30 mouse cellular contexts compared by ENCODE assay signal in genomic region chr7:111806083-111806482, GRCm38 (mm10). TPM values are rescaled to one million over a fixed set of nuclear protein-coding genes. Genes with fewer than 3 reads are reported as not detected.
DNase-seq lines count a peak whose midpoint lies in the region; ATAC-seq and TF ChIP-seq lines count a peak whose summit lies in the region.
"Had no signal": no experiment of that assay in that cellular context is flagged by ENCODE, and none has a peak within 500 bp of the region (broad histone marks: within the 10 kb centered on the region; RNA-seq: fewer than 3 reads in every experiment).

No protein-coding gene starts in this region.

- peak; percentile 27 for DNase-seq in embryonic facial prominence, embryonic 14.5 days (ENCODE audit: low spot score)
- no peak for DNase-seq in embryonic facial prominence, embryonic 10.5 days (ENCODE audit: low spot score)
- DNase-seq in heart, embryonic 10.5 days (ENCODE audit: low spot score), result peak; percentile 9
- no peak for DNase-seq in heart, postnatal 36 days
- DNase-seq in lung, embryonic 14.5 days, result peak; percentile 61
- DNase-seq in lung, postnatal 0 days (ENCODE audit: low spot score), result no peak
- DNase-seq in gastrocnemius, postnatal 14 days, result no peak
- DNase-seq: adrenal gland, adult 8-10 months; adrenal gland, postnatal 25 days; cerebellum, adult 11-12 months; cerebellum, adult 8-10 months; cerebellum, postnatal 10 days; cerebellum, postnatal 36 days; embryo, embryonic 11 days; gastrocnemius, adult 2 months; gastrocnemius, postnatal 25 days; heart, adult 2 months; heart, postnatal 10 days; heart, postnatal 4 days had no signal

- no peaks in the 10 kb centered on the region for H3K27me3 ChIP-seq in embryonic facial prominence, embryonic 14.5 days (replicated peaks; ENCODE audit: control insufficient read depth, insufficient read depth, low read length)
- no peaks in the 10 kb centered on the region for H3K27me3 ChIP-seq in embryonic facial prominence, embryonic 10.5 days (replicated peaks; ENCODE audit: low read depth, poor library complexity, severe bottlenecking)
- no peaks in the 10 kb centered on the region for H3K27me3 ChIP-seq in heart, embryonic 10.5 days (ENCODE audit: insufficient read depth, poor library complexity, severe bottlenecking)
- no peaks in the 10 kb centered on the region for H3K27me3 ChIP-seq in lung, embryonic 14.5 days (ENCODE audit: insufficient read depth, low read length)
- H3K27me3 ChIP-seq in lung, postnatal 0 days (replicated peaks; ENCODE audit: insufficient read depth, low read length), result no peaks in the 10 kb centered on the region
- H3K27me3 ChIP-seq: embryonic facial prominence, embryonic 15.5 days; forebrain, embryonic 13.5 days; heart, embryonic 15.5 days had no signal

- no peak for TF ChIP-seq EP300 in lung, postnatal 0 days (IDR thresholded peaks at IDR 0.05)

- H3K4me1 ChIP-seq in embryonic facial prominence, embryonic 14.5 days (ENCODE audit: control insufficient read depth, insufficient read depth, low read length), result 0 out of 2 replicates have a peak, but pooled peaks cover under 1% of the 10 kb centered on the region
- H3K4me1 ChIP-seq in embryonic facial prominence, embryonic 10.5 days, result no peaks in the 10 kb centered on the region; the same call in 1 of the 2 replicates
- H3K4me1 ChIP-seq in heart, embryonic 10.5 days, result no peaks in the 10 kb centered on the region
- H3K4me1 ChIP-seq in lung, embryonic 14.5 days (ENCODE audit: insufficient read depth), result no peaks in the 10 kb centered on the region
- no peaks in the 10 kb centered on the region; the same call in none of the 2 replicates for H3K4me1 ChIP-seq in lung, postnatal 0 days (ENCODE audit: insufficient read depth, low read depth, low read length)
- peaks cover 4% of the 10 kb centered on the region; the same call in 1 of the 2 replicates for H3K4me1 ChIP-seq in embryonic fibroblast, embryonic 13.5 days (ENCODE audit: control insufficient read depth, insufficient read depth, low read length)
- H3K4me1 ChIP-seq: forebrain, embryonic 13.5 days had no signal

- H3K9ac ChIP-seq in embryonic facial prominence, embryonic 14.5 days (ENCODE audit: low read depth, low read length), result no peak overlapping the region
- no peak overlapping the region for H3K9ac ChIP-seq in lung, embryonic 14.5 days
- H3K9ac ChIP-seq in lung, postnatal 0 days (replicated peaks; ENCODE audit: low read depth), result no peak overlapping the region
- H3K9ac ChIP-seq: embryonic facial prominence, embryonic 15.5 days; forebrain, embryonic 13.5 days; heart, embryonic 15.5 days; hindbrain, embryonic 14.5 days had no signal

- H3K4me2 ChIP-seq in embryonic facial prominence, embryonic 14.5 days (ENCODE audit: low read depth, low read length), result no peak overlapping the region
- H3K4me2 ChIP-seq in lung, embryonic 14.5 days, result no peak overlapping the region
- no peak overlapping the region for H3K4me2 ChIP-seq in lung, postnatal 0 days (replicated peaks; ENCODE audit: low read depth, low read length)
- H3K4me2 ChIP-seq: embryonic facial prominence, embryonic 15.5 days; forebrain, embryonic 13.5 days; heart, embryonic 11.5 days; heart, embryonic 15.5 days; hindbrain, embryonic 14.5 days had no signal

- no peak for ATAC-seq in embryonic facial prominence, embryonic 14.5 days (ENCODE audit: low read depth)
- ATAC-seq in lung, embryonic 14.5 days (ENCODE audit: insufficient read depth), result peak; percentile 66
- ATAC-seq in lung, postnatal 0 days, result no peak
- ATAC-seq: activated CD4-positive, CD25-positive, alpha-beta regulatory T cell, adult 4 months; forebrain, embryonic 13.5 days; forebrain, embryonic 16.5 days; hindbrain, postnatal 0 days; intestine, embryonic 16.5 days had no signal

- intact Hi-C loops in heart, postnatal 36 days (cut with DNase I), result no loop called here
- intact Hi-C loops in gastrocnemius, postnatal 14 days (cut with DNase I; ENCODE audit: low total_unique reads), result no loop called here

- no peak for TF ChIP-seq POLR2A in embryonic fibroblast, embryonic 13.5 days (IDR thresholded peaks at IDR 0.05; ENCODE audit: low read depth, low read length)

- no peak overlapping the region for H3K4me3 ChIP-seq in embryonic facial prominence, embryonic 14.5 days (ENCODE audit: low read depth, low read length)
- no peak overlapping the region for H3K4me3 ChIP-seq in embryonic facial prominence, embryonic 10.5 days
- H3K4me3 ChIP-seq in heart, embryonic 10.5 days, result no peak overlapping the region
- H3K4me3 ChIP-seq in lung, embryonic 14.5 days (ENCODE audit: low read depth, low read length), result no peak overlapping the region
- H3K4me3 ChIP-seq in lung, postnatal 0 days (ENCODE audit: low read depth, low read length), result no peak overlapping the region
- H3K4me3 ChIP-seq in embryonic fibroblast, embryonic 13.5 days (ENCODE audit: insufficient read depth, low read length), result no peak overlapping the region
- H3K4me3 ChIP-seq: embryonic facial prominence, embryonic 15.5 days; erythroblast, embryonic 14.5 days; forebrain, embryonic 13.5 days; gastrocnemius, adult 2 months; heart, adult 2 months; heart, embryonic 15.5 days had no signal

- no peaks in the 10 kb centered on the region for H3K9me3 ChIP-seq in embryonic facial prominence, embryonic 14.5 days (ENCODE audit: control insufficient read depth, low read length)
- H3K9me3 ChIP-seq in embryonic facial prominence, embryonic 10.5 days, result no peaks in the 10 kb centered on the region
- no peaks in the 10 kb centered on the region for H3K9me3 ChIP-seq in heart, embryonic 10.5 days
- no peaks in the 10 kb centered on the region for H3K9me3 ChIP-seq in lung, embryonic 14.5 days (ENCODE audit: low read depth, low read length)
- H3K9me3 ChIP-seq in lung, postnatal 0 days (ENCODE audit: low read length), result no peaks in the 10 kb centered on the region
- H3K9me3 ChIP-seq: embryonic facial prominence, embryonic 15.5 days; forebrain, embryonic 13.5 days; heart, embryonic 15.5 days had no signal

- H3K36me3 ChIP-seq in embryonic facial prominence, embryonic 14.5 days (ENCODE audit: control insufficient read depth, insufficient read depth, low read length), result no peaks in the 10 kb centered on the region
- H3K36me3 ChIP-seq in embryonic facial prominence, embryonic 10.5 days (replicated peaks), result no peaks in the 10 kb centered on the region
- no peaks in the 10 kb centered on the region for H3K36me3 ChIP-seq in heart, embryonic 10.5 days
- H3K36me3 ChIP-seq in lung, embryonic 14.5 days (ENCODE audit: insufficient read depth), result no peaks in the 10 kb centered on the region
- no peaks in the 10 kb centered on the region for H3K36me3 ChIP-seq in lung, postnatal 0 days (ENCODE audit: insufficient read depth, low read length)
- H3K36me3 ChIP-seq: embryonic facial prominence, embryonic 15.5 days; heart, embryonic 15.5 days had no signal

- no peak for TF ChIP-seq CTCF in lung, embryonic 14.5 days (IDR thresholded peaks at IDR 0.05; ENCODE audit: low read depth)
- no peak for TF ChIP-seq CTCF in lung, postnatal 0 days (IDR thresholded peaks at IDR 0.05)
- no peak for TF ChIP-seq CTCF in embryonic fibroblast, embryonic 13.5 days (IDR thresholded peaks at IDR 0.05; ENCODE audit: borderline replicate concordance, insufficient read depth, low read length)

- H3K27ac ChIP-seq in embryonic facial prominence, embryonic 14.5 days (replicated peaks; ENCODE audit: low read depth, low read length), result no peak overlapping the region
- no peak overlapping the region for H3K27ac ChIP-seq in embryonic facial prominence, embryonic 10.5 days (replicated peaks)
- H3K27ac ChIP-seq in heart, embryonic 10.5 days, result no peak overlapping the region
- no peak overlapping the region for H3K27ac ChIP-seq in lung, embryonic 14.5 days (ENCODE audit: low read depth)
- no peak overlapping the region for H3K27ac ChIP-seq in lung, postnatal 0 days (ENCODE audit: low read length)
- peak overlapping the region; percentile 4; the same call in 1 of the 2 replicates for H3K27ac ChIP-seq in embryonic fibroblast, embryonic 13.5 days (ENCODE audit: insufficient read depth, low read length)
- H3K27ac ChIP-seq: embryonic facial prominence, embryonic 15.5 days; forebrain, embryonic 13.5 days; gastrocnemius, adult 2 months; heart, adult 2 months; heart, embryonic 15.5 days; hindbrain, embryonic 14.5 days; hindbrain, postnatal 0 days had no signal

- WGBS in embryonic facial prominence, embryonic 14.5 days, result 100% methylated on average over 1 of the region's 1 CpGs
- WGBS in embryonic facial prominence, embryonic 10.5 days, result 96% methylated on average over 1 of the region's 1 CpGs
- 83% methylated on average over 1 of the region's 1 CpGs for WGBS in heart, embryonic 10.5 days
- 88% methylated on average over 1 of the region's 1 CpGs for WGBS in lung, embryonic 14.5 days
- 81% methylated on average over 1 of the region's 1 CpGs for WGBS in lung, postnatal 0 days

RNA-seq across cellular contexts. Expression of gene Galnt18, which starts 26.3 kb away (rescaled TPM):
- 19.2 and 20.8 TPM in 2 replicates for polyA plus RNA-seq in embryonic facial prominence, embryonic 14.5 days (2014; fragmentation: Nextera tagmentation; extraction: Ambion mirVana)
- polyA plus RNA-seq in embryonic facial prominence, embryonic 10.5 days (2016; fragmentation: Nextera tagmentation; extraction: Ambion mirVana), result 8.8 and 9.9 TPM in 2 replicates
- polyA plus RNA-seq in heart, embryonic 10.5 days (2016; fragmentation: Nextera tagmentation; extraction: Ambion mirVana), result 5.4 and 8.2 TPM in 2 replicates
- total RNA-seq in heart, postnatal 36 days (2021), result 10 to 100 TPM; 11.5 to 14.2 TPM
- 18.0 and 18.2 TPM in 2 replicates for polyA plus RNA-seq in lung, embryonic 14.5 days (2014; fragmentation: Nextera tagmentation; extraction: Ambion mirVana)
- polyA plus RNA-seq in lung, postnatal 0 days (2015; fragmentation: Nextera tagmentation; extraction: Ambion mirVana), result 112 and 125 TPM in 2 replicates
- 62.9 and 107 TPM in 2 replicates for polyA plus RNA-seq in embryonic fibroblast, embryonic 13.5 days (2011; ENCODE audit: insufficient read length, low read depth, missing spikeins)
- total RNA-seq in gastrocnemius, postnatal 14 days (2021), result 1 to 10 TPM; 8.3 to 8.8 TPM
- polyA plus RNA-seq: activated CD4-positive, CD25-positive, alpha-beta regulatory T cell, adult 4 months; erythroblast, embryonic 14.5 days had no signal

Comparison
In these comparisons a context has a peak if more than half of its experiments do, and no peak if none do; other contexts are left out.
1. DNase-seq: peak in embryonic facial prominence, embryonic 14.5 days (single experiment), heart, embryonic 10.5 days (single experiment) and lung, embryonic 14.5 days (single experiment); none in embryonic facial prominence, embryonic 10.5 days (single experiment), heart, postnatal 36 days (0 of 2), lung, postnatal 0 days (single experiment) and gastrocnemius, postnatal 14 days (single experiment).